Mouse (Mus musculus) myocyte (in vitro differentiated cells): ENCODE measurements around the gene Mettl1.

ENCODE experiments used
- POLR2A ChIP-seq: IDR thresholded peaks from one replicate; pipeline ENCODE4 v1.6.1; 2011; ENCODE audit warnings: low read depth, mild to moderate bottlenecking, control low read depth, moderate library complexity; ENCODE audit not compliant: insufficient read length
- USF1 ChIP-seq: IDR thresholded peaks from one replicate; pipeline ENCODE4 v1.6.1; 2011; ENCODE audit warnings: low read depth, mild to moderate bottlenecking, control low read depth, moderate library complexity

DNA sequence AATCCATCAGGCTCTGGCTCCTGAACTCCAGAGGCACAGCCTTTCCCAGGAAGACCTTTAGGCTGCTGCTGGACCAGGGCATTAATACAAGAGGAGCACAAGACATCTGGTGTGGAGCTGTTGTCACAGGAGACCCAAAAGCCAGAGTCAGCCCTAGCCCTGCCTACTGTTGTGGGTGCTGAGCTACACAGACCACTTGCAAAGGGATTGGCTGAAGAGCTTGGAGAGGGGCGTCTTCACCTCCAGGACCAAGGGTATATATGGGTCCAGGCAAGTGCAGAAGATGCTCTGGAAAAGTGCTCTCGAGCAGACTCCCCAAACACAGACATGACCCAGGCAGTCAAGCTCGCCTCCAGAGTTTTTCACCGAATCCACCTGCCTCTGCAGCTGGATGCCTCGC is 6.7 kb downstream of the Mettl1 start, which contains the start of gene Cyp27b1:
- TF ChIP-seq POLR2A = no peak
- no peak for TF ChIP-seq USF1
